Mouse (Mus musculus): ENCODE measurements around the gene Marveld3.

Gene Marveld3

DNA sequence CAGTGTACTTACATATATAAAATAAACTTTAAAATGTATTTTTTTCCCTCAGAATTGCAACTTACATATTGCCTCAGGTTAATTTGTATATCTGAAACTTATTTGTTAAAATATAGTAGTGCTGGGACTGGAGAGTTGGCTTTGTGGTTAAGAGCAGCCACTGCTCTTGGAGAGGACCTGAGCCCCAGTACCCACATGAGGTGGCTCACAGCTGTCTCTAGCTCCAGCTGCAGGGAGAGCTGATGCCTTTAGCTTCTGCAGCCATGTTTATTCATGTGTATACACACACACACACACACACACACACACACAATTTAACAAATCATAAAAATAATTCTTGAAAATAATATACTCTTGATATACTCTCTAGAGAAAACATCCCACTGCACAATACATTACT lies 59.6 kb downstream of the Marveld3 start:
- no peak for DNase-seq (ENCODE audit: low spot score)

Measured in embryo, embryonic 10.5 days (tissue).